Mouse (Mus musculus) bone marrow, adult 2 months (tissue): ENCODE measurements around the gene Tmem38b.

Experiments used
- CTCF ChIP-seq: fragments of 200-500 bp; IDR thresholded peaks from 2 replicates; pipeline ENCODE4 v1.5.1; 2011; ENCODE audit warnings: low read length, control low read depth; ENCODE audit not compliant: control insufficient read depth, insufficient read depth
- POLR2A ChIP-seq: fragments of 200-500 bp; IDR thresholded peaks from 2 replicates; pipeline ENCODE4 v1.6.1; 2011; ENCODE audit warnings: low read depth, mild to moderate bottlenecking, control low read depth, low read length, borderline replicate concordance; ENCODE audit not compliant: control insufficient read depth

- TF ChIP-seq CTCF (no peak), POLR2A (no peak)
These were observed 22.5 kb downstream of the Tmem38b start for GRCm38 (mm10) chr4:53848308-53848707.
